Mouse (Mus musculus): Measurements from ENCODE around the gene Ankrd6. TPM values are rescaled to one million over a fixed set of nuclear protein-coding genes. Genes with fewer than 3 reads are reported as not detected.

Gene Ankrd6
- total RNA-seq (2014; rRNA removed) (38.1 and 44.7 TPM in 2 replicates), polyA plus RNA-seq (2015; fragmentation: Nextera tagmentation; extraction: Ambion mirVana) (22.7 and 23.2 TPM in 2 replicates)

DNA sequence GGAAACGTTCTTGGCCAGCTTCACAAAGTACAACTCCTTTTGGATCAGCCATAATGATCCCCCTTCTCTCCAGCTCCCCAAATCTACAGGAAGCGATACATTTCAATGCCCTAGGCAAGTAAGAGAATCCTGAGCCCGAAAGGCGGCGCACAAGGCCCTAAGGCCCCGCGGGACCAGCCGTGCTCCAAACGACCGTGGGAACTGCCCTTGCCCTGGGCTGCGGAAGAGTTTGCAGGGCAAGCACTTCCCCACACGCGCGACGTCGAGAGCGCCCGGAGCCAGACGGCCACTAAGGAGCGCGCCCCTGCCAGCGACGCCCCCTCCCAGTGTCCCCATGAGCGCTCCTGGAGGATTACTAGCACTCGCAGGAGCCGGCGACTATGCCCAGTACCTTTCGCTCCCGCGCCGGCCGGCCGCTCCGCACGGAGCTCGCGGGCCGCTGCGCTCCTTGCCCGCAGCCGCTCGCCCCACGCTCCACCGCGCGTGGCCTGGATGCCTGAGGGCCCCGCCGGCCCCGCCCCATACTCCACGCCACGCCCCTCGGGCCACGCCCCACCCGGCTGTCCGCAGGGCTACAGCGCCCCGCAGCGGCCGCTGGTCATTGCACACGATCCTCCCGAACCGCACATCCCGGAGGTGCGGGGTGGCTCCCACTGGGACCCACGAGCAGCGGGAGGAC lies at the start of gene Ankrd6:
TSS of gene Ankrd6 (minus strand) at position 486 of the 679 bp plus-strand sequence.
- under 1% methylated on average over 61 of the region's 66 CpGs for WGBS
- TF ChIP-seq CTCF (IDR thresholded peaks at IDR 0.05), result peak; percentile 84
- peak; percentile 94 for ATAC-seq (ENCODE audit: low FRiP score)
- Histone ChIP-seq H3K9ac (replicated peaks; ENCODE audit: low read length, poor library complexity, severe bottlenecking) (peak within 1 kb of the TSS; percentile 64), H3K4me1 (ENCODE audit: insufficient read depth, low read length) (no peaks in the 10 kb centered on the region), H3K27ac (ENCODE audit: low read depth, low read length) (no peak within 1 kb of the TSS), H3K36me3 (ENCODE audit: insufficient read depth, low read length) (no peaks in the 10 kb centered on the region), H3K9me3 (ENCODE audit: low read length) (no peaks in the 10 kb centered on the region), H3K4me2 (ENCODE audit: low read depth, low read length, poor library complexity, severe bottlenecking) (peak within 1 kb of the TSS; percentile 95), H3K27me3 (ENCODE audit: insufficient read depth, low read length) (no peaks in the 10 kb centered on the region), H3K4me3 (ENCODE audit: low read depth, low read length) (peak within 1 kb of the TSS; percentile 73)
- peak; percentile 82 for DNase-seq (ENCODE audit: low spot score)

DNA sequence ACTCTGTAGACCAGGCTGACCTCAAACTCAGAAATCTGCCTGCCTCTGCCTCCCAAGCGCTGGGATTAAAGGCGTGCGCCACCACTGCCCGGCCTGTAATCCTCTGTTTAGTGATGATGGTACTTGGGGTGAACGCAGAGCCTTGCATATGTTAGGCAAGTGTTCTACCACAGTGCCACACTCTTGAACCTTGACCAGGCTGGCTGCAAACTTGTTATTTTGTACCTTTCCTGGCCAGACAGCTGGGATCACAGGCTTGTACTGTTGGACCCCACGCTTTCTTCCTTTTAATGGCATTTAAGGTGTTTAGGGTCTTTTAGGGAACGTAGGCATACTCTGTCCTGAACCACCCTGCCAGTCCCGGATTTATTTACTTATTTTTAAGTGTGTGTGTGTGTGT lies 48.4 kb upstream of the Ankrd6 start:
- Histone ChIP-seq H3K4me2 (ENCODE audit: low read depth, low read length, poor library complexity, severe bottlenecking) (no peak overlapping the region), H3K36me3 (ENCODE audit: insufficient read depth, low read length) (peaks cover 4% of the 10 kb centered on the region; the same call in 1 of the 2 replicates), H3K27ac (ENCODE audit: low read depth, low read length) (no peak overlapping the region), H3K4me1 (ENCODE audit: insufficient read depth, low read length) (no peaks in the 10 kb centered on the region), H3K27me3 (ENCODE audit: insufficient read depth, low read length) (no peaks in the 10 kb centered on the region), H3K4me3 (ENCODE audit: low read depth, low read length) (no peak overlapping the region), H3K9me3 (ENCODE audit: low read length) (no peaks in the 10 kb centered on the region), H3K9ac (replicated peaks; ENCODE audit: low read length, poor library complexity, severe bottlenecking) (no peak overlapping the region)
- DNase-seq (ENCODE audit: low spot score) (no peak), ATAC-seq (ENCODE audit: low FRiP score) (no peak)
- no peak for TF ChIP-seq CTCF (IDR thresholded peaks at IDR 0.05)
- WGBS, result 97% methylated on average over 8 of the region's 8 CpGs

DNA sequence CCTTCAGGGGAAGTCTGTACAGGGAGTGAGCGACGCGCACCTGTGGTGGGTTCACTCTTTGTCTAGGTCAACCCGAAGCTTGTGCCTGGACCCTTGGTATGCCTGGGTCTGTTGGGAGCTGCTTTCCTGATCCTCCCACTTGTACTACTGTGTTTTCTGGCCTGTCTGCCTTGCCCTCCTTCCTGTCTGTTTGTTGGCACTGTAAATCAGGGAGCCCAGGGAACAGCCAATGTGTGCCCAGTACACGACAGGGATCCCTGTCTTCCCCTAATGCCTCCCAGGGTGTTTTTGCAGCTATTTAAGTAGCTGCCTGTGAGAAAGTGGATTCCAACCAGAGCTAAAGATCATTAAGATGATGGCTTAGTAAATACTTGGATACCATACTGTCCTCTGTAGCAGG lies 46.9 kb upstream of the Ankrd6 start:
- DNase-seq (ENCODE audit: low spot score), result no peak
- Histone ChIP-seq H3K36me3 (ENCODE audit: insufficient read depth, low read length) (no peaks in the 10 kb centered on the region; the same call in 1 of the 2 replicates), H3K27ac (ENCODE audit: low read depth, low read length) (no peak overlapping the region), H3K27me3 (ENCODE audit: insufficient read depth, low read length) (no peaks in the 10 kb centered on the region), H3K4me3 (ENCODE audit: low read depth, low read length) (no peak overlapping the region), H3K9ac (replicated peaks; ENCODE audit: low read length, poor library complexity, severe bottlenecking) (no peak overlapping the region), H3K4me1 (ENCODE audit: insufficient read depth, low read length) (no peaks in the 10 kb centered on the region), H3K4me2 (ENCODE audit: low read depth, low read length, poor library complexity, severe bottlenecking) (no peak overlapping the region), H3K9me3 (ENCODE audit: low read length) (no peaks in the 10 kb centered on the region)
- WGBS, result 89% methylated on average over 5 of the region's 5 CpGs
- TF ChIP-seq CTCF (IDR thresholded peaks at IDR 0.05), result no peak
- ATAC-seq (ENCODE audit: low FRiP score), result no peak

DNA sequence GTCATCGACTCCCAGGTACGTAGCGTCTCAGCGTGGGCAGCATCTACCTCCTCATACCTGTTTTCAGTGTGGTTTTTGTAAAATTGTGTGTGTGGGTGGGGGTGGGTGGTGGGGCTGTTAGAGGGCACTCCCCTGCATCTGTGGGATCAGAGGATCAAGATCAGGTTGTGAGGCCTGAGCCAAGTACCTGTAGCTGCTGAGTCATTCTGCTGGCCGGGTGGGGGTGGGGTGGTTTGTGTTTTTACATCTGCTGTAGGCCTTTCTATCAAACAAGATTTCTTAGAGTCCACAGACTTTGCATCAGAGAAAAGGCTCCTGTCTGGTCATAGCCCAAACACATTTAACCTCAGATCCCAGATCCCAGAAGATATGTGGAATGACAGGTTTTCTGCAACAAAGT lies 45.4 kb upstream of the Ankrd6 start:
- Histone ChIP-seq H3K4me1 (ENCODE audit: insufficient read depth, low read length) (no peaks in the 10 kb centered on the region), H3K27me3 (ENCODE audit: insufficient read depth, low read length) (no peaks in the 10 kb centered on the region), H3K9ac (replicated peaks; ENCODE audit: low read length, poor library complexity, severe bottlenecking) (no peak overlapping the region), H3K4me2 (ENCODE audit: low read depth, low read length, poor library complexity, severe bottlenecking) (no peak overlapping the region), H3K27ac (ENCODE audit: low read depth, low read length) (no peak overlapping the region), H3K36me3 (ENCODE audit: insufficient read depth, low read length) (no peaks in the 10 kb centered on the region), H3K4me3 (ENCODE audit: low read depth, low read length) (no peak overlapping the region), H3K9me3 (ENCODE audit: low read length) (no peaks in the 10 kb centered on the region)
- ATAC-seq (ENCODE audit: low FRiP score) (no peak), DNase-seq (ENCODE audit: low spot score) (no peak)
- TF ChIP-seq CTCF (IDR thresholded peaks at IDR 0.05), result no peak
- 96% methylated on average over 5 of the region's 5 CpGs for WGBS

DNA sequence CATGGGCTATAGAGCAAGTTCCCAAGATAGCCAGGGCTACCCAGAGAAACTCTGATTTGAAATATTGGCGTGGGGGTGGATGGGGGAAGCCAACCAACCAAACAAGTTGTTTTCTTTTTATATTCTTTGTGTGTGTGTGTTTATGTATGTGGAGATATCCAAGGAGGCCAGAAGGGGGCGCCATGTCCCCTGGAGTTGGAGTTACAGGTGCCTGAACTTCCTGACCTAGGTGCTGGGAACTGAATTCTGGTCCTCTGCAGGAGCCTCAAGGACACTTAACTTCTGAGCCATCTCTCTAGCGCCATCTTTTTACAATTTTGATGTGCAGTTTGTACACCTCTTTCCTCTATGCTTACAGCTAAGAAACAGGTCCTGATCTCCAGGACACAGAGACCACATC lies 43.5 kb upstream of the Ankrd6 start:
- H3K9me3 ChIP-seq (ENCODE audit: low read length), result no peaks in the 10 kb centered on the region
- no peaks in the 10 kb centered on the region for H3K27me3 ChIP-seq (ENCODE audit: insufficient read depth, low read length)
- no peak for TF ChIP-seq CTCF (IDR thresholded peaks at IDR 0.05)
- no peak overlapping the region for H3K4me2 ChIP-seq (ENCODE audit: low read depth, low read length, poor library complexity, severe bottlenecking)
- no peaks in the 10 kb centered on the region for H3K4me1 ChIP-seq (ENCODE audit: insufficient read depth, low read length)
- whole genome bisulfite sequencing, result 83% methylated on average over 3 of the region's 3 CpGs
- DNase-seq (ENCODE audit: low spot score) (no peak), ATAC-seq (ENCODE audit: low FRiP score) (no peak)
- no peak overlapping the region for H3K27ac ChIP-seq (ENCODE audit: low read depth, low read length)
- H3K36me3 ChIP-seq (ENCODE audit: insufficient read depth, low read length), result no peaks in the 10 kb centered on the region
- no peak overlapping the region for H3K4me3 ChIP-seq (ENCODE audit: low read depth, low read length)
- H3K9ac ChIP-seq (replicated peaks; ENCODE audit: low read length, poor library complexity, severe bottlenecking), result no peak overlapping the region

DNA sequence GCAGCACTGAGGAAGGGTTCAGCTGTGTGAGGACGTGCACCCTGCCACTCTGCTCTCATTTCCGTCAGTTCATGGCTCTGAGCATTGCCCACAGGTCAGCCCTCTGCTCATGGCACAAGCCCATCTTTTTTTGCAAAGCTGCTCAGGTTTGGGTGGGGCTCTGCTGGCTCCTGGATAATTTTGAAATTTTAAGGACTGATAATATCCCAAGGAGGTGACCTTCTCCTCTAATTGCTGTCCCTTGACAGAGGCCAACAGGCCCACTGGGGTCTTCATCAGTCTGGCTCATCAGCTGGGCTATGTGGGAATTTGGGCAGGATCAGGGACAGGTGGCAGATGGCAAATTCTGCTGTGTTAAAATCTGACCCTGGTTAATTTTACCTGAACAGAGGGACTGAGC lies 38.7 kb upstream of the Ankrd6 start:
- Histone ChIP-seq H3K4me2 (ENCODE audit: low read depth, low read length, poor library complexity, severe bottlenecking) (no peak overlapping the region), H3K4me1 (ENCODE audit: insufficient read depth, low read length) (peaks cover 4% of the 10 kb centered on the region; the same call in 1 of the 2 replicates), H3K27ac (ENCODE audit: low read depth, low read length) (no peak overlapping the region), H3K36me3 (ENCODE audit: insufficient read depth, low read length) (no peaks in the 10 kb centered on the region), H3K9me3 (ENCODE audit: low read length) (no peaks in the 10 kb centered on the region), H3K4me3 (ENCODE audit: low read depth, low read length) (no peak overlapping the region), H3K9ac (replicated peaks; ENCODE audit: low read length, poor library complexity, severe bottlenecking) (no peak overlapping the region), H3K27me3 (ENCODE audit: insufficient read depth, low read length) (no peaks in the 10 kb centered on the region)
- DNase-seq (ENCODE audit: low spot score), result no peak
- 74% methylated on average over 2 of the region's 2 CpGs for WGBS
- TF ChIP-seq CTCF (IDR thresholded peaks at IDR 0.05), result no peak
- ATAC-seq (ENCODE audit: low FRiP score), result no peak
